Mouse (Mus musculus): ENCODE results near the gene Lenep. TPM values are rescaled to one million over a fixed set of nuclear protein-coding genes. Genes with fewer than 3 reads are reported as not detected.
A peak's percentile ranks its signal among the peaks of the same experiment; 100 is the strongest.

The Lenep gene
- total and polyA plus RNA-seq, 3 experiments, result not detected

GRCm38 (mm10) chr3:89355512-89355902 lies 47.1 kb downstream of the Lenep start:
- no peak for DNase-seq (ENCODE audit: low read depth, low spot score)
- TF ChIP-seq BHLHE40 (IDR thresholded peaks at IDR 0.05; ENCODE audit: borderline replicate concordance, low read depth, low read length), result no peak
- no peak for TF ChIP-seq ZNF384 (IDR thresholded peaks at IDR 0.05; ENCODE audit: low read depth, low read length)
- no peak for TF ChIP-seq NRF1 (IDR thresholded peaks at IDR 0.05; ENCODE audit: insufficient read depth, low read depth, low read length, poor library complexity, severe bottlenecking)
- TF ChIP-seq USF2 (IDR thresholded peaks at IDR 0.05; ENCODE audit: borderline replicate concordance in 1 of 2, insufficient read depth in 1 of 2, low read depth in 1 of 2, low read length in 2 of 2), result no peak
- TF ChIP-seq ZC3H11A (IDR thresholded peaks at IDR 0.05; ENCODE audit: low read depth, low read length), result no peak
- no peak for TF ChIP-seq HCFC1 (IDR thresholded peaks at IDR 0.05; ENCODE audit: low read depth, low read length)
- TF ChIP-seq POLR2AphosphoS5 (IDR thresholded peaks at IDR 0.05; ENCODE audit: borderline replicate concordance, low read depth, low read length), result no peak
- TF ChIP-seq SIN3A (IDR thresholded peaks at IDR 0.05; ENCODE audit: low read length), result no peak
- TF ChIP-seq EP300 (IDR thresholded peaks at IDR 0.05; ENCODE audit: low read depth in 1 of 2, low read length in 2 of 2), result no peak
- no peak overlapping the region for H3K4me3 ChIP-seq (ENCODE audit: control insufficient read depth in 1 of 2, insufficient read depth in 1 of 2, low read depth in 2 of 2, low read length in 2 of 2)
- no peaks in the 10 kb centered on the region for H3K79me2 ChIP-seq (ENCODE audit: control insufficient read depth, insufficient read depth, low read length, poor library complexity)
- H3K27ac ChIP-seq (ENCODE audit: control insufficient read depth, low read depth, low read length), result no peak overlapping the region
- H3K9ac ChIP-seq (ENCODE audit: control insufficient read depth, low read depth, low read length, poor library complexity, severe bottlenecking), result no peak overlapping the region
- peaks cover 0 to 8% of the 10 kb centered on the region in 2 experiments; a peak in 2 of 4 replicates for H3K36me3 ChIP-seq (ENCODE audit: control insufficient read depth in 1 of 2, insufficient read depth in 2 of 2, low read length in 2 of 2)
- H3K4me1 ChIP-seq (ENCODE audit: control insufficient read depth in 1 of 2, insufficient read depth in 2 of 2, low read length in 2 of 2), result peaks cover 0 to 22% of the 10 kb centered on the region in 2 experiments; a peak in 2 of 4 replicates
- H3K27me3 ChIP-seq (ENCODE audit: control insufficient read depth in 1 of 2, insufficient read depth in 2 of 2, low read length in 2 of 2), result no peaks in the 10 kb centered on the region; a peak in 1 of 4 replicates
- H3K9me3 ChIP-seq (replicated peaks; ENCODE audit: insufficient read depth, low read length), result no peaks in the 10 kb centered on the region

GRCm38 (mm10) chr3:89354816-89355511 lies 47.6 kb downstream of the Lenep start:
- Histone ChIP-seq H3K4me3 (ENCODE audit: control insufficient read depth in 1 of 2, insufficient read depth in 1 of 2, low read depth in 2 of 2, low read length in 2 of 2) (no peak overlapping the region), H3K79me2 (ENCODE audit: control insufficient read depth, insufficient read depth, low read length, poor library complexity) (no peaks in the 10 kb centered on the region; the same call in 1 of the 2 replicates), H3K27me3 (ENCODE audit: control insufficient read depth in 1 of 2, insufficient read depth in 2 of 2, low read length in 2 of 2) (no peaks in the 10 kb centered on the region; a peak in 1 of 4 replicates), H3K27ac (ENCODE audit: control insufficient read depth, low read depth, low read length) (no peak overlapping the region), H3K9ac (ENCODE audit: control insufficient read depth, low read depth, low read length, poor library complexity, severe bottlenecking) (no peak overlapping the region), H3K4me1 (ENCODE audit: control insufficient read depth in 1 of 2, insufficient read depth in 2 of 2, low read length in 2 of 2) (peaks cover 0 to 23% of the 10 kb centered on the region in 2 experiments; a peak in 2 of 4 replicates), H3K9me3 (replicated peaks; ENCODE audit: insufficient read depth, low read length) (no peaks in the 10 kb centered on the region), H3K36me3 (ENCODE audit: control insufficient read depth in 1 of 2, insufficient read depth in 2 of 2, low read length in 2 of 2) (peaks cover 0 to 9% of the 10 kb centered on the region in 2 experiments; a peak in 2 of 4 replicates)
- peak; percentile 86 for DNase-seq (ENCODE audit: low read depth, low spot score)
- peak; percentile 57; the same call in 1 of the 2 replicates for TF ChIP-seq BHLHE40 (IDR thresholded peaks at IDR 0.05; ENCODE audit: borderline replicate concordance, low read depth, low read length)
- no peak for TF ChIP-seq POLR2A (IDR thresholded peaks at IDR 0.05; ENCODE audit: control insufficient read depth in 1 of 2, insufficient read depth in 1 of 2, low read depth in 1 of 2, low read length in 2 of 2, poor library complexity in 1 of 2)
- no peak for TF ChIP-seq CHD1 (IDR thresholded peaks at IDR 0.05; ENCODE audit: low read depth, low read length)
- no peak for TF ChIP-seq MXI1 (IDR thresholded peaks at IDR 0.05; ENCODE audit: low read depth, low read length)
- 0 out of 2 replicates have a peak, but pooled peaks have one; percentile 24 for TF ChIP-seq MAZ (IDR thresholded peaks at IDR 0.05; ENCODE audit: low read depth, low read length)
- TF ChIP-seq ZC3H11A (IDR thresholded peaks at IDR 0.05; ENCODE audit: low read depth, low read length), result peak; percentile 73
- no peak for TF ChIP-seq MYB (IDR thresholded peaks at IDR 0.05; ENCODE audit: low read depth, low read length)
- no peak for TF ChIP-seq TAL1 (IDR thresholded peaks at IDR 0.05; ENCODE audit: low read length)
- TF ChIP-seq MAX (IDR thresholded peaks at IDR 0.05; ENCODE audit: low read length), result no peak
- no peak for TF ChIP-seq USF2 (IDR thresholded peaks at IDR 0.05; ENCODE audit: borderline replicate concordance in 1 of 2, insufficient read depth in 1 of 2, low read depth in 1 of 2, low read length in 2 of 2)
- TF ChIP-seq POLR2AphosphoS5 (IDR thresholded peaks at IDR 0.05; ENCODE audit: borderline replicate concordance, low read depth, low read length), result no peak
- peak; percentile 29; the same call in 1 of the 2 replicates for TF ChIP-seq ELF1 (IDR thresholded peaks at IDR 0.05; ENCODE audit: low read depth, low read length)
- peak; percentile 80 for TF ChIP-seq RAD21 (IDR thresholded peaks at IDR 0.05; ENCODE audit: low read depth, low read length)
- no peak for TF ChIP-seq NRF1 (IDR thresholded peaks at IDR 0.05; ENCODE audit: insufficient read depth, low read depth, low read length, poor library complexity, severe bottlenecking)
- TF ChIP-seq HCFC1 (IDR thresholded peaks at IDR 0.05; ENCODE audit: low read depth, low read length), result no peak
- TF ChIP-seq SMC3 (IDR thresholded peaks at IDR 0.05; ENCODE audit: low read depth, low read length), result peak; percentile 89
- no peak for TF ChIP-seq GATA1 (IDR thresholded peaks at IDR 0.05; ENCODE audit: low read depth, low read length)
- peak; percentile 97 to 99 (median 98) for TF ChIP-seq CTCF (IDR thresholded peaks at IDR 0.05 in 2 of 3, conservative IDR thresholded peaks at IDR 0.05 in 1 of 3; ENCODE audit: control insufficient read depth in 1 of 3, insufficient read depth in 1 of 3, low read depth in 2 of 3, low read length in 3 of 3, poor library complexity in 1 of 3, severe bottlenecking in 1 of 3)
- TF ChIP-seq MAFK (IDR thresholded peaks at IDR 0.05; ENCODE audit: borderline replicate concordance, low read depth, low read length), result no peak
- TF ChIP-seq SIN3A (IDR thresholded peaks at IDR 0.05; ENCODE audit: low read length), result peak; percentile 41; the same call in 1 of the 2 replicates
- TF ChIP-seq E2F4 (IDR thresholded peaks at IDR 0.05; ENCODE audit: borderline replicate concordance, low read depth, low read length), result no peak
- peak; percentile 32 for TF ChIP-seq CHD2 (IDR thresholded peaks at IDR 0.05; ENCODE audit: low read length)
- no peak for TF ChIP-seq GABPA (IDR thresholded peaks at IDR 0.05; ENCODE audit: low read depth, low read length)
